Mouse (Mus musculus) cerebellum, postnatal 10 days (tissue): ENCODE data around the gene Ifna6.

Experiments used
- DNase-seq, 2 experiments: peaks; one replicate each; pipeline ENCODE4 v3.0.0; 2021; ENCODE audit warnings: mixed read lengths in 2 of 2

The Ifna6 gene

DNA sequence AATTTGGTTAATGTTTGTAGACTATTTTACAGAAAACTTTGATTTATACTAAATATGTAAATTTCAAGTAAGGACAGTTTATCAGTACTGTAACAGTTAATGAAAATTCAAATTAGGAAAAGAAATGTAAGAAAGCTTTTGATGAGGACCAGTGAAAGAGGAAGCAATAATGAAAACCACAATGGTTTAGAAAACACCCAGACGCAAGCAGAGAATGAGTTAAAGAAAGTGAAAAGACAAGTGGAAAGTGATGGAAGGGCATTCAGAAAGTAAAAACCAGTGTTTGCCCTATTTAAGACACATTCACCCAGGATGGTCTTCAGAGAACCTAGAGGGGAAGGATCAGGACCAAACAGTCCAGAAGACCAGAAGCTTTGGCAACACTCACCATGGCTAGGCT lies 22.5 kb downstream of the Ifna6 start, which contains the start of gene Ifna1:
Ifna1 (plus strand) TSS at position 390 of the 400 bp plus-strand sequence.
- no peak for DNase-seq

DNA sequence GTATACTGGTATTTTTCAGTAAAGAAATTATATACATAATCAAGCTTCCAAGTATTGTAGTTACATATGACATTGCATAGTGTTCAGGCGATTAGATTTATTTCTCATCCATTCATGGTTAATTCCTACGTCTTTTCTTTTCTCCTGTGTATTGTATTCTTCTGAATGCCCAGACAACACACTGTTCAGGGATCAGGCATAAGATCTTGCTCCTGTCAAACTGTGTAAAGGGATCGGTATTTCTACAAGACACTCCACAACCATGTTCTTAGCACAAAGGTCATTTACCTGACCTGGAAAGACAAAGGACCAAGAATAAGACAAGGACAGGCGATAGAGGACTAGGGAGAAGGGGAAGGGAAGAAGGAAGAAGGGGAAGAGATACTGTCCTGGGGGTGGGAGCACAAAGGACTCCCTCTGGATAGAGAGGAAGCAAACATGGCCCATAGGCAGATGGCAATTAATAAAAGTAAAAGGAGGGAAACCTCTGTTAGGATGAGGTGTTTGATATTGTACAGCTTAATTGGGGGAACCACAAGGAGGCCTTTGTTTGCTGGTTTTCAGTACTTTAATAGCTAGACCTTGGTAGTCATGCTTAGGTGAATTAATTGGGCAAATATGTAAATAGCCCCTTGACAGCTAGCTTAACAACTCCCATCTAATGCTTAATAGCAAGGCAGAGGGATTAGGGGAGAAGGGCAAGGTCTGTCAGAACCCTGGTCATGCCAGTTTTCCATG lies 24.0 kb downstream of the Ifna6 start:
- no peak for DNase-seq

DNA sequence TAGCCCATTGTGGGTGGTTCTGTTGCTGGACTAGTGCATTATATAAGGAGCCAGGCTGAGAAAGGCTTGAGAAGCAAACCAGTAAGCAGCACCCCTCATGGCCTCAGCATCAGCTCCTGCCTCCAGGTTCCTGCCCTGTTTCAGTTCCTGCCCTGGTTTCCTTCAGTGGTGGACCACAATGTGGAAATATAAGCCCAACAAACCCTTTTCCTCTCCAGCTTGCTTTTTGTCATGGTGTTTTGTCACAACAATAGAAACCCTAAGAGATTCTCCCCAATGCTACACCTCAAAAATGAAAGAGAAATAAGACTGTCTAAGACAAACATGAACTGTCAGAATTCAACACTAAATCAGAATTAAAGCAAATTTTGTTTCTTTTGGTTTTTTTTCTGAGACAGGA lies 32.0 kb downstream of the Ifna6 start:
- no peak for DNase-seq

DNA sequence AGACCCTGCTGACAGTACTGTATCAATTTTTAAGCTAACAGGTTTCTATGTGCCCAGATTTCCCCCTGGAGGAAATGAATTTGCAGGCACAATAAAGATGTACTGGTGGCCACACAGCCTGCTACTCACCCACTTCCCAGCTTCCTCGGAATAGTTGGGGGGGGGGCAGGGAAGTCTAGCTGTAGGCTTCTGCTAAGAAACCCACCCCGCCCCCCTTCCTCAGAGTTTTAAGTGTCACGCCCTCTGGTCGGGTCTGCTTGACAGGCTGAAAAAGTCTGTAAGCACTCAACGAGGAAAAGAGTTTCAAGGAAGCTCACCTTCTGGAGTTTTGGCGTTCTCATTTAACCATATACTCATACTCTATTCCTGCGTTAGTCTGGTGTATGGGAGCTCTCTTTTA lies 36.1 kb downstream of the Ifna6 start:
- DNase-seq: no peak

DNA sequence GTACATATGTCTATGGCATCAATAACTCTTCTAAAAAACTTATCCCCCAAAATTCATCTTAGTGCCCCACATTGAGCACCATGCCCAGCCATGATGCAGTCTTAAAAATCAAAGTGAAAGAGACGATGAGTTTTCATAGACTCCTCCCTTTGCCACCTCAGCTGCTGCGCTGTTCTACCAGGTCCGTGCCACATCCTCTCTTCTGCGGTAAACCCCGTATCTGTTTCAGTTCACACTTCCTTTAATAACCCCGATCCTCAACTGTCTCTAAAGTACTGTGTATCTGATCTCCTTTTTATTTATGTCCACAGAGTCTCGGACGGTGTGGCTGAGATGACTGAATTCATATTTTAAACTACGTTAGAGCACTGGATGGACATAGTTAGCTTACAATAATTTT lies 37.4 kb downstream of the Ifna6 start:
- no peak for DNase-seq

DNA sequence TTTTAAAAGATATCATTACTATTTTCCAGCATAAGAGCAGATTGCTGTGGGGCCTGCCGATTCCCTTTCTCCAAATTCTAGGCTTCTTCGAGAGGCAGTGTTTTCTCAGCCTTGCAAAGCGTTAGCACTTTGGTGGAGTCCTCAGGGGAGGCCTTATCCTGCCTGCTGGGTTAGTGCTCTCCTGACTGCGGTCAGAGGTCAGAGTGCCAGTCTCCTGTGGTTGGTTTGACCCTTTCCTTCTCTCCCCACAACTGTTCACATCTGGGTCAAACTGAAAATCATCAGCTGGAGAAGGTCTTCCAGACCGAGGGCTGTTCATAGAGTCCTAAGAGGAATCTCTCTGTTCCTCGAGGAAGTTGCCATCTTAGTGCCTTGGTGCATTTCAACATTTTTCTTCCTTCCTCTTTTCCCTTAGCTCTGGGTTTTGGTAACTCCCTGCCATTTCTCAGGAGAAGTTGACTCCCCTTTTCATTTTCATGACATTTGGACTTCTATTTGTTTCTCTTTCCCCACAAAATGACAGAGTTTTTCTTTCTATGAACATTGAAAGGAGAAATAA lies 37.9 kb downstream of the Ifna6 start:
- DNase-seq: no peak

DNA sequence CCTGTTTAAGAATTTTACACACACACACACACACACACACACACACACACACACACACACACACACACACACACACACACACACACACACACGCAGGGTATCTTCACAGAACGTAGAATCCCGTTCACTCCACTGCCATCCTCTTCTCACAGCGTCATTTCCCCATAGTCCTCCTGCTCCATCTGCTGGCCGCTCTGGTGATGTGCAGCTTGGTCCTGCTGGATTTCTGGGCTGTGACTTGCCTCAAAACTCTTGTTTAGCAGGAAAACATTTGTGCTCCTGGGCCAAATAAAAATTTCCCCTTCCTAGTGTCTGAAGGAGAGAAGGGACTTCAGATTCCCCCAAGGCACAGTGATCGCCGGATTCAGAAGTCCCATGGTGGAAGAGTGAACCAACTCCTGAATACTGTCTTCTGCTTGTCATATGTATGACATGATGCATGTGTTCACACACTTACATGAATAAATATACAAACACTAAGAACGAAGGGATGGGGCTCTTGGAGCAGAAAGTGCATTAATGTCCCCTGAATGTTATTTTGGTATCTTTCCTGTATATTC lies 40.2 kb downstream of the Ifna6 start:
- peak; percentile 86 to 88 for DNase-seq

DNA sequence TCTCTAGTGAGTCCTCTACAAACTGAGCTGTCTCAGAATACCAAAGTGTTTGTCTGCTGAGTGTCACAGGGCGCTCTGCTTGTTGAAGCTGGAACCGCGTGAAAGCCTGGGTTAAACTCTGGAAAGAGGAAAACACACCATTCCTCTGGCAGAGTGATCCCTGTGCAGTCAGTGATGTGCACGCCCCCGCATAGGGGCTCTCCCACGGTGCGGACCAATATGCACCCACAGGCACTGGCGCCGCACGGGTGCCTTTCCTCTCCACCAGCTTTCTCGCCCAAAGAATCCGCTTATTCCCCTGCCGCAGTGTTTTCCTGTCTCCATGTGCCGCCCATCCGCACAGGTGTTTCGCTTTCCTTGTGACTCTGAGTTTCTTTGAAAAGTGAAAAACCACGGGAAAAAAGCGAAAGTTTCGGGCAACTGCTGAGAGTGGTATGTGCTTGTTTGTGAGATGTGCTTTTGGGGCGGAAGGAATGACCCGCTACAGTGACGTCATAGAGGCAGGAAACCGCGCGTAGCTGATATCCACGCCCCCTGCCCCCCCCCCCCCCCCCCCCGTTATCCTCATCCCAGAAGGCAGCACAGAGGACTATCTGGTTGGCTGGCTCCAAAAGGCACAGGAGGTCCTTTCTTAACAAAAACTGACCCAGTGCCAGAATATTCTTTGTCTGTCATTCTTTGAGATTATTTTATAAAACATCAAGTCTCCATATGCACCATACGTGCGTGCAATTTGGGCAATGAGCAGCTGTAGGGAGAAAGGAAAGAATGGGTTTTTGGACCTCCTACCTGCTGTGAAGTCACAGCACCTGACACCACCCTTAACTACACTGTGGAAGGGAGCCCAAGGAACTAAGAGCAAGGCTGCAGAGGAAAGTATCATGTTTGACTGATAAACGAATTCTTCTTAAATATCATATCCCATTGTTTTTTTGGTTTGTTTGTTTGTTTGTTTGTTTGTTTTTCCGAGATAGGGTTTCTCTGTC lies 41.0 kb downstream of the Ifna6 start:
- peak; percentile 43 to 45 for DNase-seq

DNA sequence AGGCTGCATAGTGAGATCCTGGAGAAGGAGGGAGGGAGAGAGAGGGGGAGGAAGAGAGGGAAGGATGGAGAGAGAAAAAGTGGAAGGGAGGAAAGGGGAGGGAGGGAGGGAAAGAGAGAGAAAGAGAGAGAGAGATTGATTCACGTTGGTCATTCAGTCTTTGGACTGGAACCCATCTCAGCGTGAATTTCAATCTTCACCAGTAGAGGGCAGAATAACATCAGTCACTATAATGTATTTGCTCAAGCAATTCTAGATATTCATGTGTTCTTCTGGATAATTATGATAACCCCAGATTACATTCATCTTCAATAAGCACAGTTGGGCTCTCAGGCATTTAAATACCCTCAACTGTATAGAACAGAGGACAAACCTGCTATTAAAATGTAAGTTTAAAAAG lies 45.5 kb downstream of the Ifna6 start:
- DNase-seq: peak; percentile 63 to 73

DNA sequence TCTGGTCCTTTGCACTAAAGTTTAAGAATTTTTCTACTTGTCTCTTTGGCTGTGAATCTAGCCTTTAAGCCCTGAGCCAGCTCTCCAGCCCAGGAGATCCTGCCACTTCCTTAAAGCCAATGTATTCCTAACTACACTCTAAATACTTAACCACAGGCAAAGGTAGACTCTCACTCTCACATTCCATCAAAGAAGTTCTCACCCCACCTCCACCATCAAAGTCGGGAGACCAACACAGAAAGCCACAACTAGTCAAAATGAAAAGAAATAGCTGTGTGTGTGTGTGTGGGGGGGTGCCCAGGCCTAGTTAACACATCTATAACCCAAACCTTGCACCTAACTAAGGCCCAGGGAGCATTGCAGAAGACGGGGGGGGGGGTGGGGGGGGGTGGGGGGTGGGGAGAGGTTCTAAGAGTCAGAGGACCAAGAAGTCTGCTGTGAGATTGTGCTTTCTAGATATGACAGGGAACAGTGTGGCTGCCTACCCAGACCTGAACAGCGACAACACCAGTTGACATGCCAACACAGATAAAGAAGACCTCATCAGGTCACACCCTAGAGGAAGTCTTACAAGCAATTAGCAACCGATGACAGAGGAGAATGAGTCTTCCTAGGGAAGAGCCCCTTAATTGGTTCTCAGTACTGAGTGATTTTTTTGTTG lies 48.3 kb downstream of the Ifna6 start:
- no peak for DNase-seq

DNA sequence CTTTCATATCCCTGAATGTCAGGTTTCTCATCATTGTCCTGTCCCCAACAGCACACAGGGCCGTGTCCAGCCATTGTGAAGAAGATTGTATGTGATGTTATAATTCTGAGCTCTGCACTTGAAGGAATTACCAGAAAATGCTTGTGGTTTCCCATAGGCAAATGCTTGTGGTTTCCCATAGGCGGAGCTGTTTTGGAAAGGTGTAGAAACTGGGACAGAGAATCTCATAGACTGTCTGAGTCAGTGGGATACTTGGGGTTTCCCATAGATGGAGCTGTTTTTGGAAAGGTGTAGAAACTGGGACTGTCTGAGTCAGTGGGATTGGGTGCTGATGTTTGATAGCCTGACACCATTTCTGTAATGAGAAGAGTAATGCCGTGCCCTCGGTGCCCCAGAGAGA lies 49.3 kb downstream of the Ifna6 start:
- DNase-seq: no peak
